Mouse (Mus musculus) cerebellum, postnatal 4 days (tissue): ENCODE results near the gene Ppp4r1.
A peak's percentile ranks its signal among the peaks of the same experiment; 100 is the strongest.

Source experiments
- DNase-seq, 2 experiments: peaks; one replicate each; pipeline ENCODE4 v3.0.0; 2022; ENCODE audit warnings: low spot score in 2 of 2, mixed read lengths in 1 of 2

The Ppp4r1 gene

DNA sequence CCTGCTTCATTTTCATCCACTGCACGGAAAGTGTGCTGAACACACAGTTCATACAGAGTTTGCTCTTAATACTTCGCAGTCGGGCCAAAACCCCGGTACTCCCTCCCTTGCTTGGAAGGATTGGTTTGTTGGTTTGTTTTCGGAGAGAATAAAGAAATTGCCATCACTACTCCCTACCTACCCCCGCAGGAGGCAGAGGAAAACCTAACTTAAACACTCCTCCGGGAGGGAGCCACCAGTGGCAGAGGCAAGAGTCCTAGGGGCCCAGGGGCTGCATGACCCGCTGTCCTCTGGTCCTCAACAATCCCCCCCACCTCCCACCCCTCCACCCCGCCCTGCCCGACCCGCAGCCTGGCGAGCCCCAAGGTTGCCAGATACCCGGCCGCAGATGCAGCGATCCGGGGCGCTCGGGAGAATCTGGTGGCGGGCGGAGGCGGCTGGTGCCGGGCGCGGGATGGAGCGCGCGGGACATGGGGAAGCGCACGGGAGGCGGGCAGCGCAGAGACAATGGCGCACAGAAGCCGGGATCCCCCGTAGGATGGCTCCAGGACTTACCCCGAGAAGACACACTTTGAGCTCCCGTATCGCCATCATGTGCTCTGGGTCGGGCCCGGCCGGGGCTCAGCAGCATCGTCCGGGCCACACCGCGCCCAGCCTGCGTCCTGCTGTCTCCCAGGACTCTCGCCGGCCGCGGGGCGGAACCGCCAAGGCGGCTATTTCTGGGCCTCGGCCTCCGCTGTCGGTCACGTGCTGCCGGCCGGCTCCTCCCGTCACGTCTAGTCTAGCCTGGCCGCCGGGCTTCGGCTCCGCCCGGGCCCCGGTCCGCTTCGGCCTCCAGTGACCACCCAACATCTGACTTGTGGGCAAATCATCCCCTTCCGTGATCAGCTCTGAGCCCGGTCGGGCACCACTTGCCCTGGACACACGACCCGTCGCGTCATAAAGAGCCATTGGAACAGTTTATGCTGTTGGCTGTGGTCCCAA, 10.1 kb upstream of the Ppp4r1 start, which contains the start of gene Rab31:
Rab31 (minus strand) TSS at position 802 of the 984 bp plus-strand sequence.
- DNase-seq = peak; percentile 61 to 72

DNA sequence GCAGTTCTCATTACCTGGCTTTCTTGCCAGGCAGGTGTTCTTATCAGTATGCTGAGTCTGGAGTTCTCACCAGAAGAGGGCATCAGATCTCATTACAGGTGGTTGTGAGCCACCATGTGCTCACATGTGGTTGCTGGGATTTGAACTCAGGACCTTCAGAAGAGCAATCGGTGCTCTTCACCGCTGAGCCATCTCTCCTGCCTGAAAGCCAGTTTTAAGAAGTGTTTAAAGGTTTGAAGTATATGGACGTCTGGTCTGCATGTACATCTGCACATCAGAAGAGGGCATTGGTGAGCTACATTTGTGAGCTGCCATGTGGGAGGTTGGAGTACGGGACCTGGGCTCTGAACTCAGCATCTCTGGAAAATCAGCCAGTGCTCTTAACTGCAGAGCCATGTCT, 8.8 kb upstream of the Ppp4r1 start:
- no peak for DNase-seq

DNA sequence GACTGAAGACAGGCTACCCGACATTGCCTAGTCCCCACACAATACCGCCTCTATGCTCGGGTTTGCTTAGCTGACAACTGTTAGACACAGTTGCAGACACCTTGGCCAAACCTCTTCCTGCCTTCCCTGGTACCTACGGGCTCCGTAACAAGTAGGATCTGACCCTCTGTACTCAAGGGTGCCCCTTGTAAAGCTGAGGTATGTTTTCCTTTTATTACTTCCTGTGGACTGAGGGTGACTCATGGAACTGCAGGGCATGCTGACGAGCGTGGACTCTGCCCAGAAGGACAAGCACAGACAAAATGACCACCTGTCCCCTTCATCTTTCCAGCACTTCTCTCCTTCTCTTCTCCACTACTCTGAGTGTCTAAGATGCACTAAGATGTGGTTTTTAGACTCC, 7.9 kb upstream of the Ppp4r1 start:
- no peak for DNase-seq

DNA sequence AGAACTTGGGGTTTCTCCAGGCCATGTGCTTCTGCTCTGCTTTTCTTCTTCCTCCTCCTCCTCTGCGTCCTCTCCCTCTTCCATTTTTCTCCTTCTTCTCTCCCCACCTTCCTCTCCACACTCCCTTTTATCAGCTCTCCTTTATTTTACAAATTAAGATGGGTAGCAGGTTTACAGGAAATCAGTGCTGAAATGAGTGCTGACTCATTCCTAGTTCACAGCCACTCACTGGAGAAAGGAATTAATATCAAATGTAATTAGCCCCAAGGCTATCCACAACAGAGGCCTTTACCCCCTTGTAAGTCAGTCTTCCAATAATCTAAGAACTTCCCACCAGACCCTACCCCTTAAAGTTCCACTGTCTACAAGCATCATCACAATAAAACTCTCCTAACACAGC, 6.1 kb upstream of the Ppp4r1 start:
- DNase-seq = no peak

DNA sequence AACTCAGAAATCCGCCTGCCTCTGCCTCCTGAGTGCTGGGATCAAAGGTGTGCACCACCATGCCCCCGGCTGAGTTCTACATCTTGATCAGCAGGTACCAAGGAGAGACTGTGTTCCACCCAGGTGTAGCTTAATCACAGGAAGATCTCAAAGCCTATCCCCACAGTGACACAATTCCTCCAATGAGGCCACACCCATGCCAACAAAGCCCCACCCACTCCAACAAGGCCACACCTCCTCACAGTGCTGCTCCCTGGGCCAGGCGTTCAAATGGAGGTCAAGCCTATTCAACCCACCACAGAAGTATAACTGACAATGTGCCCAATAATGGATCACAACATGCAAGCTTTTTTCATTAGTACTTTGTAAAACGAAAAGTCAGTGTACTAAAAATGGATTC, 4.9 kb upstream of the Ppp4r1 start:
- DNase-seq = no peak

DNA sequence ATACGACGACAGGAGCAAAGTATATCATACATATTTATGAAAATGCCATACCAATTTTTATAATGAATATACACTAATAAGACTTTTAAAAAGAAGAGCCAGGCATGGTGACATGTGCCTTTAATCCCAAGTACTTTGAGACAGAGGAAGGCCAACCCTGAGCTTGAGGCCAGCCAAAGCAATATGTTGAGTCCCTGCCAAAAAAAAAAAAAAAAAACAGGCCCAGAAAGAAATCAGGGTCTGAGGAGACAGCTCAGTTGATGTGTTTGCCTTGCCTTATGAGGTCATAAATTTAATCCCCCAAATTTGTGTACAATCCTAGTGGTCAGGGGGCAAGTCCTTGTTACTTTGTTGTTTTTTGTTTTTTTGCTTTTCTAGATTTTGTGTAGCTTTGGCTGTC, 1.4 kb upstream of the Ppp4r1 start:
- DNase-seq = no peak

DNA sequence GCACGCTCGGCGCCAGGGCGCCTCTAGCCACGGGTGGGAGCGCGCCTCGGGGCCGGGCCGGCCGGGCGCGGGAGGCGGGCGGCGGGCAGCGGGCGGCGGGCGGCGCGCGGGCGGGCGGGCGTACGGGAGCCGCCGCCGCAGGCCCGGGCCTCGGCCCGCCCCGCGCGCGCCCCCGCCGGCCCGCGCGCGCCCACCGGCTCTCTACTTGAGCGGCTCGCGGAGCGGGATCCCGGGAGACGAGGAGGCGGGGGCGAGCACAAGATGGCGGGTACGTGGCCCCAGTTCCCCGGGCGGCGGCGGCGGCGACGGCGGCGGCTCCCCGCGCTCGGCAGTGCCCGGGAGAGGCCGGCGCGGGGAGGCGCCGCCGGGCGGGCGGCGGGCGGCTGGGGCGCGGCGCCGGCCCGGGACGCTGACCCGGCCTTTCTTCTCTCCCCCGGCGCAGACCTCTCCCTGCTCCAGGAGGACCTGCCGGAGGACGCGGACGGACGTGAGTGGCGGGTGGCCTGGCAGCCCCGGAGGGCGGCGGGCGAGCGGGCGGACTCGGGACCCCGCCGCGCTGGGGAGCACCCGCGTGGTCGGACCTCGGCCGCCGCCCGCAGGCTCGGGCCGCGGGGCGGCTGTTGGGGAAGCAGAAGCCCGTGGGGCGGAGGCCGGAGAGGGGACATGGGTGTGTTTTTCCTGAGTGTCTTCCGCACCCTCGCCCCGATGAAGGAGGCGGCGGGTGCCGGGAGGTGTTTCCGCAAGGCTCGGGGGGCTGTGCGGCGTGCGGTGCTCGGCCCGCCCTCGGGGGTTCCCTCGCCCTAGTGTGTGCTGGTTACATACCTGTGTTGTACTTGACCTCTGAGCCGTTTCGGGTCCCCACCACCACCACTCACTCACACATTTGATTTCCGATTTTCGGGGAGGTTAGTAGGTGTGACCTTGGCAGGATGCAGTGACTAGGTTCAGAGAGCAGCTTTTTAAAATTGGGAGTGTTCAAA, 1.1 kb downstream of the Ppp4r1 start:
- peak; percentile 61 to 78 for DNase-seq

DNA sequence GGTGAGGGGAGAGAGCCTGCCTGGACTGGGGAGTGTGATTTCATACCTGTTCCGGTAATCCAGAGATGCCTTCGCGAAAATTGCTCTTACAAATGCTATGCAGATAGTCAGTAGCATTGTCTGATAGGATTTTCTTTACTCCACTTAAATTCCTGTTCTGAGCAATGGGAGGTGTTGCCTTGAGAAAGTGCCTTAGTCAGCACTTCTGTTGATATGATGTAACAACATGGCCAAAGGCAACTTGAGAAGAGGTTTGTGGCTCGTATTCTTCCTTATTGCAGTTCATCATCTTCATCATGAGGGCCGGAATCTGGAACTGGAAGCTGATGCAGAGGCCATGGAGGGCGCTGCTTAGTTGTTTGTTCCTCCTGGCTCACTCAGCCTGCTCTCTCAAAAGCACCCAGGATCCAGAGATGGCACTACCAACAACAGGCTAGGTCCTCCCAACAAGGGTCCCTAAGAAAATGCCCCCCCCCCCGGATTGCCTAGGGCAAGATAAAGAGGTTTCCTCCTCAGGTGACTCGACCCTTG, 2.3 kb downstream of the Ppp4r1 start:
- DNase-seq = no peak

DNA sequence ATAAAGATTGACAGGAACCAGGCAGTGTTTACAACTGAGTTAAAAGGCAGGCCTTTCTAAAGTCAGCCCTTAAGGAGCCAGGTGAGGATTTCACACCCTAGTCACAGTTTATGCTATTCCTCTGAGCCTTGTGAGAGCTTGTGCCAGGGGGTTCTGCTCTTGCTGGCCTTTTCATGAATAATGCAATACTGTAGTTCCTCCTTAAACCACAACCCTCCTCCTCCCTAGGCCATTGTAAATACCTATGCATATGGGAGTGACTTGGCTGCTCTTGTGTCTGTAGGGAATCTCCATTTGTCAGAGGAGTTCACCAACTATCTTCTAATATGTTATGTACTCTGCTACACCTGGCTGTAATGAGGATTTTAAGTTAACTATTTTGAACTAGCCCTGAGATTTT, 3.3 kb downstream of the Ppp4r1 start:
- no peak for DNase-seq

DNA sequence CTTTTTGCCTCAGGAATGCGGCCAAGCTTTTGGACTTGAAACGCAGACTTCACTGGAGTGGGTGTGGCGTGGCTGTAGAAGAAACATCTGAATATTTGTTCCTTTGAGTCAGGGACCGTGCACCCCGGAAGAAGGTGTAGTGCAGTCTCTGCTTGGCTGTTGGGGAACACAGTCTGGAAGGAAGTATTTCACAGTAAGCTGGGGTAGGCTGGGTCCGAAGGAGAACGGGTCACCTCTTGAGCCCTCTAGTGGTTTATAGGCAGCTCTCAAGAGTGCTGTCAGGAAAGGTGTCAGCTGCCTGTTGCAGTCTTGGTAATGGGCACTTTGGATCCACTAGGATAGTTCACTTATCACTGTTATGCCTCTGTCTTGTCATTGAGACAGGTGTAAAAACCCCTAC, 3.9 kb downstream of the Ppp4r1 start:
- no peak for DNase-seq

DNA sequence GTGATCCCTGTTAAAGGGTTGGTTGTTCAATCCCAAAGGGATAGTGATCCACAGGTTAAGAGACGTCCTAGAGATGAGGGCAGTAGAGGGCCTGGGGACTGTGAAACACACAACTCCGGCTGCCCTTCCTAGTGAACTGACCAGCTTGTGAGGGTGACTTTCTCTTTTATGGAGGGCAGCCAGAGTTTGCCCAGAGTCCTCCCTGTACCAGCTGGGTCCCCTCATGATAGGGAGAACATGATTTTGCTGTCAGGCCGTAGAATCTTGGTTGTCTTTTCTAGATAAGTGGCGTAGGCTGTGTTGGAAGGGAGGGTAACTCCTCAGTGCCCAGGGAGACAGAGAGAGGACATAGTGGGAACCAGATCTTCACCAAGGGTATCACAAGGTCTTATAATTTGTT, 4.9 kb downstream of the Ppp4r1 start:
- no peak for DNase-seq

DNA sequence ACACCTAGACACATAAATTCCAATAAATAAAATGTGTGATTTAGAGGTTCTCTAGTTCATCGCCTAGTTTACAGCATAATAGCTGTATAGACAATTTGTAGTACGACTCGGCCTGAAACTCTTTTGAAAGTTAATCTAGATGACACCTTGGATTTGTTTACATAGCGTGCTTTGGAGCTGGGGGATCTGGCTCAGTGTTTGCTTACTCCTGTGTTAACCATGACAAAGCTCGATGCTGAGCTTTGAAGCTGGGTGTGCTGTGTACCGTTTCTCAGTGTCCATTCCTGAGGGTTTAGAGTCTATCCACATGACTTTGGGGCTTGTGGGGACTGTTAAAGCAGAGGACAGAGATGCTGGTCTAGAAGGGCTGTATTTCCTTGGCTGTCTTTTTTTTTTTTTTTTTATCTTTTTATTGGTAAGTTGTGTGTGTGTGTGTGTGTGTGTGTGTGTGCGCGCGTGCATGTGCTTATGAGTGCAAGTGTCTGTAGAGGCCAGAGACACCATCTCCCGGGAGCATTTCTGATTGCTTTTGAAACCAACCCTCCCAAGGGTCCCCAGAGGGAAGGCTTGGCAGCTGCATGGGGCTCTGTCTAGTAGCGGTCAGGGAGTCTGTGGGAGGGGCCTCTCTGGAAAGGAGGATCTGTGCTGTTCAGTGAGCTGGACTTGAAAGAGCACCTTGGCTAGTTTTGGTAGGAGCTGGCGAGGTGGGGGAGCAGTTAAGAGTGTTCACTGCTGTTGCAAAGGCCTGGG, 6.3 kb downstream of the Ppp4r1 start:
- DNase-seq = no peak

DNA sequence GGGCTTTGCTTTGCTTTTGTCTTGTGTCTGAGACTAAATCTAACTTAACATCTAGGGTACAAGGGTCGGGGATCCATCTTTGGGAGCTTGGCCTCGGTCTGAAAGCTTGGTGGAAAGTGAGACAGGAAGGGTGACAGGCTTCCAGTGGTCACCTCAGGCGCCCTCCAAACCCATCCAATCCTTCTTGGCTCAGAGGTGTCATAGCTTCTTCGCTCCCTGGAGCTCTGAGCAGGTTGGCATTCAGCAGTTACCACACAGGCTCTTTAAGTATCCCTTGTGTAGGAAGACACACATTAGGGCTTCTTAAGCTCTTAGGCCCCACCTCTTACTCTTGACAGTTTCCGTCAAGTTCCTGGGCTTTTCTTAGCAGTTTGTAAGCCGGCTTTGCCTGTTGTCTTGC, 7.2 kb downstream of the Ppp4r1 start:
- DNase-seq = no peak

DNA sequence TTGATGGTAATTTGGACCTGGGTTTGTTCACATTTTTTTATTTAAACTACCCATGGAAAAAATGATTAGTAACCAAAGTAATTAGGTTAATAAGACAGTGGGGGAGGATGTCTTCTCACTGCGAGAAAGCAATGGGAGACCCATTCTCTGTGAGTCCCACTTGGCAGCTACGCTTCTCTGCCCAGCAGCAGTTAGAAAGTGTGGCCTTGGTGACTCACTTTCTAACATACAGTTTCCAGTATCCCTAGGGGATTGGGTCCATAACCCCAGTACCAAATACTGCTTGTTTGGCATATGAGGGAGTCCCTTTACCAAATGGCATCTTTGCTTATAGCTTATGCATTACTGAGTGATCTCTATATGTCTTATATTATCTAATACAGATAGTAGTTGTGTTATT, 8.8 kb downstream of the Ppp4r1 start:
- no peak for DNase-seq

DNA sequence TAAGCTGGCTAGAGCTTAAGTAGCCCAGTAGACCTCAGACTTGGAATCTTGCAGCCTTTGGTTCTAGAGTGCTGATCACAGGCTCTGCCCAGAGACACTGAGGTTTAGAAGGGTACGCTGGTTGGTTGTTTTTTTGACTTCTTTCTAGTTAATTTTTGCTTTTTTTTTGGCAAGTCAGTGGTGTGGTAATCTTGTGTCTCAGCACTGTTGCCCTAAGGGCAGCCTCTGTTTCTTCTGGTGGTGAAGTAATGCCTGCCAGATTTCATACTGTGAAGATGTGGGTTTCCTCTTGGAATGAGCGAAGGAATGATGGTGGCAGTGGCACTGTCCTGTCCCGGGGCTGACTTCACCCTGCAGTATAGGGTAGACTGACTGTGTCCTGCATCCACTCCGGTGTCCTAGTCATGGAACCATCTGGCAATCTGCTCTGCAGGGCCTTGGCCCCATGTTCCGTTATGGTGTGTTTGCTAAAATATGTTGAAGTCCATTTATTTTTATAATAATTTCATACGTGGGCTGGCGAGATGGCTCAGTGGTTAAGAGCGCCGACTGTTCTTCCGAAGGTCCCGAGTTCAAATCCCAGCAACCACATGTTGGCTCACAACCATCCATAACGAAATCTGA, 11.0 kb downstream of the Ppp4r1 start:
- DNase-seq = no peak

DNA sequence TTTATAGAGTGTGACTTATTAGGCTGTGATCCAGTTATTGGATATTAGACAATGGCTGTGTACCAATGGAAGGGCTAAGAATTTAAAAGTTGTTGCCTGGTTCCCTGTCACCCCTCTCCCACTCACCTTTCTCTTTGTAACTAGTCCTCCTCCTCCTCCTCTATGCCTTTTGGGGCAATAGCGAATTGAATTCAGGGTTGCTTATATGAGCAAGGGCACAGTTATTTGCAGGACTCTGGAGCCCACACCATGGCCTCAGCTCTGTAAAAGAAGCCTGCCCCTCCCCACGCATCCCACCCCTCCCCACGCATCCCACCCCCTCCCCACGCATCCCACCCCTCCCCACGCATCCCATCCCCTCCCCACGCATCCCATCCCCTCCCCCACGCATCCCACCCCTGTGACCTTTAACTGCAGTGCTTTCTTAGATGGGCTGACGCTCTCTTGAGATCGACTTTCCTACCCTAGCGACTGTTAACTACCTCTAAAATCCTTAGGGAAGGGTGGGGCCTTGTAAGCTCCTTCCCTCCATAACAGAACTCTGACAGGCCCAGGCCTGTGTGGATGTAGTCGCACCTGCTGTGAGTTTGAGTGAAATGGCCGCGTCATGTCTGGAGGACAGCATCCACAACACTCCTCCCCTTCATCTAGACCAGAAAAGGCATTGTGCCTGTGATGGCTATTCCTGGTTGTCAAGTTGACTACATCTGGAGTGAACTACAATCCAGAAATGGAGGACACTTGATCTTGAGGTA, 11.9 kb downstream of the Ppp4r1 start:
- no peak for DNase-seq

DNA sequence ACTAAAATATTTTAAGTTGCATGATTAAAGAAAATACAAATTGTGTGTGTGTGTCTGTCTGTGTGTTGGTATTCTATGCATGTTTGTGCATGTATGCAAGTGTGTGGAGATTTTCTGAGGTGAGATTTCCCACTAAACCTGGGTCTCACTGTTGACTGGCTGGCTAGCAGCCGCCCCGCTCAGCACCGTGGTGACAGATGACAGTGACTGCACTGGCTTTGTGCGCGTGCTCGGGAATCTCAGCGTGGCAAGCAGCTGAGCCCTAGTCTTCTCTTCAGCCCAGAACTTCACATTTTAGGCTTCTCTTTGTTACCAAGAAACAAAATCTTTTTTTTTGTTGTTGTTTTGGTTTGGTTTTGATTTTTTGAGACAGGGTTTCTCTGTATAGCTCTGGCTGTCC, 13.7 kb downstream of the Ppp4r1 start:
- no peak for DNase-seq

DNA sequence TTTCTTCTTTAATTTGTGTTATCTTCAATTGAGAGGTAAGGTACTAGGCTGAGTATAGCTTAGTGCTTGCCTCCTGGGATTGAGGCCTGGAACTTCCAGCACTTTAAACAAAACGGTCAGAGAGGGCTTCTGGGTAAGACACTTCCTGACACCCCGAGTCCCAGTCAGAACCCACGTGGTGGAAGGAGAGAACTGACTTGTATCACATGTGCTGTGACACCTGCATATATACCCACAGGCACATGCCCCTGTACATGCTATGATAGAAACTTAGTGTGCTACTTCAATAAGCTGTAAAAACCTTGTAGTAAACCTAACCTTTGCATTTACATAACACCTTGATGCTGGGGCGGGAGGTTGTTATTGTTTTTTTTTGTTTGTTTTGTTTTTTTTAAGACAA, 16.1 kb downstream of the Ppp4r1 start:
- DNase-seq = no peak

DNA sequence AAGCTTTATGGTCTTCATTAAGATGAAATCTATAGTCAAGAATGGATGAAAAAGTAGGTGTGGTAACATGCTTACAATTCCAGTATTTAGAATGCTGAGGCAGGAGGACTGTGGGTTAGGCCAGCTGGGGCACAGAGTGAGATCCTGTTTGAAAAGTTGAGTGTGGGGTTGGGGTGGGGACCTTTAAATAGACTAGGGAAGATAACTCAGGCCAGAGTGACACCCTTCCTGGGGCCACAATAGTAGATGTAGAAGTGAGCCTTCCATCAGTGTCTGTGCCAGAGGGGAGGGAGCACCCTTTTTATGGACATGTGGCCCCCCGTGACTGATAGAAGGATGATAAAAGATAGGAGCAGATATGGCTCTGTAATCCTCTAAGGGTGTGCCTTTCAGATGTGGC, 17.0 kb downstream of the Ppp4r1 start:
- no peak for DNase-seq

DNA sequence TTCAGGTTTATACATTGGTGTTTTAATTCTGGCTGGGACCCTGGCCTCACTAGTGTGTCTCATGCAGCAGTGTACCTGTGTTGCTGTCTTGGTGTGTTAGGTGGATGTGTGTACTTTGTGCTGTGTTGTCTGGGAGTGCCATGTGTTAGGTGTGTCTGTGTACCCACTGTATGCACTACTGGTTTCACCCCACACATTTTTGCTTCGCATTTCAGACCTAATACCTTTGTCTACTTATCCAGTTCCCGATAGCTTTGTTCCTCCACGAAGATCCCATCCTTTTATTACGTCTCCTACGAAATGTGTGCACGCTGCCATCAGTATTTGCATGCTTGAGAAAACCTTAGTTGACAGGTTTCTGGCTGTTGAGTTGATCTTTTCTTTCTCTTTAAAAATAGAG, 18.1 kb downstream of the Ppp4r1 start:
- no peak for DNase-seq
